Comparison of ENCODE assay signal across 9 mouse cellular contexts in genomic region chr19:23225065-23225464, GRCm38 (mm10). TPM values are rescaled to one million over a fixed set of nuclear protein-coding genes. Genes with fewer than 3 reads are reported as not detected.
DNase-seq lines count a peak whose midpoint lies in the region; ATAC-seq and TF ChIP-seq lines count a peak whose summit lies in the region.
"Had no signal": no experiment of that assay in that cellular context is flagged by ENCODE, and none has a peak within 500 bp of the region (broad histone marks: within the 10 kb centered on the region; RNA-seq: fewer than 3 reads in every experiment).

No protein-coding gene starts in this region.

- H3K36me3 ChIP-seq in heart, postnatal 0 days (replicated peaks; ENCODE audit: control insufficient read depth, insufficient read depth, low read length), result peaks cover 39% of the 10 kb centered on the region
- peaks cover 52% of the 10 kb centered on the region for H3K36me3 ChIP-seq in heart, embryonic 12.5 days

- DNase-seq in heart, postnatal 0 days (ENCODE audit: low spot score), result peak; percentile 37
- DNase-seq in A20 (ENCODE audit: low read depth, low spot score) (peak; percentile 7), R1 (ENCODE audit: low read depth, low spot score) (peak; percentile 72)
- peak; percentile 27 for DNase-seq in forelimb bud, embryonic 11.5 days (ENCODE audit: low read depth, low spot score)
- peak; percentile 66 for DNase-seq in retina, embryonic 14.5 days (ENCODE audit: low spot score)
- no peak for DNase-seq in neural tube, embryonic 10.5 days (ENCODE audit: extremely low spot score, low spot score)
- no peak for DNase-seq in gastrocnemius, postnatal 10 days

- TF ChIP-seq CTCF in heart, postnatal 0 days (IDR thresholded peaks at IDR 0.05; ENCODE audit: low read depth), result peak; percentile 71

- H3K9me3 ChIP-seq in heart, postnatal 0 days (replicated peaks; ENCODE audit: control insufficient read depth, low read length), result no peaks in the 10 kb centered on the region
- no peaks in the 10 kb centered on the region for H3K9me3 ChIP-seq in heart, embryonic 12.5 days (replicated peaks)

- no peak overlapping the region for H3K27ac ChIP-seq in heart, postnatal 0 days (ENCODE audit: low read depth)
- no peak overlapping the region for H3K27ac ChIP-seq in heart, embryonic 12.5 days (ENCODE audit: poor library complexity, severe bottlenecking)

- 37% methylated on average over 4 of the region's 4 CpGs for WGBS in heart, postnatal 0 days
- WGBS in heart, embryonic 12.5 days, result 51% methylated on average over 4 of the region's 4 CpGs

- no peak for ATAC-seq in heart, postnatal 0 days (ENCODE audit: insufficient read depth, low read depth)
- ATAC-seq in heart, embryonic 12.5 days (ENCODE audit: insufficient number of reproducible peaks, low FRiP score), result no peak

- no peak overlapping the region for H3K4me3 ChIP-seq in heart, postnatal 0 days (ENCODE audit: low read depth, low read length)
- H3K4me3 ChIP-seq in heart, embryonic 12.5 days, result no peak overlapping the region
- H3K4me3 ChIP-seq: myocyte had no signal

- H3K4me2 ChIP-seq in heart, postnatal 0 days (ENCODE audit: low read depth, low read length), result no peak overlapping the region
- H3K4me2 ChIP-seq in heart, embryonic 12.5 days, result no peak overlapping the region

- no peaks in the 10 kb centered on the region for H3K27me3 ChIP-seq in heart, postnatal 0 days (ENCODE audit: control insufficient read depth, insufficient read depth, low read length)
- no peaks in the 10 kb centered on the region for H3K27me3 ChIP-seq in heart, embryonic 12.5 days (replicated peaks)

- no peak for TF ChIP-seq EP300 in heart, postnatal 0 days (IDR thresholded peaks at IDR 0.05; ENCODE audit: low read depth)

- no peaks in the 10 kb centered on the region for H3K4me1 ChIP-seq in heart, postnatal 0 days (ENCODE audit: control insufficient read depth, insufficient read depth)
- H3K4me1 ChIP-seq in heart, embryonic 12.5 days (replicated peaks), result no peaks in the 10 kb centered on the region

- no peak overlapping the region for H3K9ac ChIP-seq in heart, postnatal 0 days (replicated peaks; ENCODE audit: low read depth, low read length)
- no peak overlapping the region for H3K9ac ChIP-seq in heart, embryonic 12.5 days

RNA-seq across cellular contexts. Expression of gene Smc5, which starts 48.6 kb away (rescaled TPM):
- 9.8 and 16.5 TPM in 2 replicates for total RNA-seq in heart, postnatal 0 days (2014; rRNA removed; ENCODE audit: low replicate concordance)
- 13.6 and 14.1 TPM in 2 replicates for polyA plus RNA-seq in heart, postnatal 0 days (2015; fragmentation: Nextera tagmentation; extraction: Ambion mirVana)
- 35.1 and 38.6 TPM in 2 replicates for polyA plus RNA-seq in heart, embryonic 12.5 days (2016; fragmentation: Nextera tagmentation; extraction: Ambion mirVana)
- 10 to 100 TPM; 19.1 to 25.8 TPM for total RNA-seq in gastrocnemius, postnatal 10 days (2021)

Comparison
In these comparisons a context has a peak if more than half of its experiments do, and no peak if none do; other contexts are left out.
1. DNase-seq: peak in heart, postnatal 0 days (single experiment), A20 (single experiment), R1 (single experiment), forelimb bud, embryonic 11.5 days (single experiment) and retina, embryonic 14.5 days (single experiment); none in neural tube, embryonic 10.5 days (single experiment) and gastrocnemius, postnatal 10 days (single experiment).